Mouse (Mus musculus): ENCODE results near the gene Foxc2. TPM values are rescaled to one million over a fixed set of nuclear protein-coding genes. Genes with fewer than 3 reads are reported as not detected.

Gene Foxc2
- polyA plus RNA-seq, 1 experiment: 1.3 TPM

DNA sequence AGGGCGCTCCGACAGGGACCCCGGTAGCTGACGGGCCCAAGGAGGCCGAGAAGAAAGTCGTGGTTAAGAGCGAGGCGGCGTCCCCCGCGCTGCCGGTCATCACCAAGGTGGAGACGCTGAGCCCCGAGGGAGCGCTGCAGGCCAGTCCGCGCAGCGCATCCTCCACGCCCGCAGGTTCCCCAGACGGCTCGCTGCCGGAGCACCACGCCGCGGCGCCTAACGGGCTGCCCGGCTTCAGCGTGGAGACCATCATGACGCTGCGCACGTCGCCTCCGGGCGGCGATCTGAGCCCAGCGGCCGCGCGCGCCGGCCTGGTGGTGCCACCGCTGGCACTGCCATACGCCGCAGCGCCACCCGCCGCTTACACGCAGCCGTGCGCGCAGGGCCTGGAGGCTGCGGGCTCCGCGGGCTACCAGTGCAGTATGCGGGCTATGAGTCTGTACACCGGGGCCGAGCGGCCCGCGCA, 1.2 kb downstream of the Foxc2 start:
- Histone ChIP-seq H3K4me3 (ENCODE audit: insufficient read depth, low read length) (no peak overlapping the region), H3K27ac (ENCODE audit: insufficient read depth, low read length) (no peak overlapping the region), H3K4me1 (ENCODE audit: control insufficient read depth, insufficient read depth, low read length) (no peaks in the 10 kb centered on the region)
- TF ChIP-seq POLR2A (IDR thresholded peaks at IDR 0.05; ENCODE audit: extremely low read depth, insufficient read depth, low read length): no peak
- TF ChIP-seq CTCF (IDR thresholded peaks at IDR 0.05; ENCODE audit: extremely low read depth, insufficient read depth, low read length): no peak

DNA sequence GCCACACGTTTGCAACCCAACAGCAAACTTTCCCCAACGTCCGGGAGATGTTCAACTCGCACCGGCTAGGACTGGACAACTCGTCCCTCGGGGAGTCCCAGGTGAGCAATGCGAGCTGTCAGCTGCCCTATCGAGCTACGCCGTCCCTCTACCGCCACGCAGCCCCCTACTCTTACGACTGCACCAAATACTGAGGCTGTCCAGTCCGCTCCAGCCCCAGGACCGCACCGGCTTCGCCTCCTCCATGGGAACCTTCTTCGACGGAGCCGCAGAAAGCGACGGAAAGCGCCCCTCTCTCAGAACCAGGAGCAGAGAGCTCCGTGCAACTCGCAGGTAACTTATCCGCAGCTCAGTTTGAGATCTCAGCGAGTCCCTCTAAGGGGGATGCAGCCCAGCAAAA, 1.9 kb downstream of the Foxc2 start:
- no peak overlapping the region for H3K4me3 ChIP-seq (ENCODE audit: insufficient read depth, low read length)
- no peaks in the 10 kb centered on the region for H3K4me1 ChIP-seq (ENCODE audit: control insufficient read depth, insufficient read depth, low read length)
- no peak overlapping the region for H3K27ac ChIP-seq (ENCODE audit: insufficient read depth, low read length)
- TF ChIP-seq POLR2A (IDR thresholded peaks at IDR 0.05; ENCODE audit: extremely low read depth, insufficient read depth, low read length): no peak
- no peak for TF ChIP-seq CTCF (IDR thresholded peaks at IDR 0.05; ENCODE audit: extremely low read depth, insufficient read depth, low read length)

DNA sequence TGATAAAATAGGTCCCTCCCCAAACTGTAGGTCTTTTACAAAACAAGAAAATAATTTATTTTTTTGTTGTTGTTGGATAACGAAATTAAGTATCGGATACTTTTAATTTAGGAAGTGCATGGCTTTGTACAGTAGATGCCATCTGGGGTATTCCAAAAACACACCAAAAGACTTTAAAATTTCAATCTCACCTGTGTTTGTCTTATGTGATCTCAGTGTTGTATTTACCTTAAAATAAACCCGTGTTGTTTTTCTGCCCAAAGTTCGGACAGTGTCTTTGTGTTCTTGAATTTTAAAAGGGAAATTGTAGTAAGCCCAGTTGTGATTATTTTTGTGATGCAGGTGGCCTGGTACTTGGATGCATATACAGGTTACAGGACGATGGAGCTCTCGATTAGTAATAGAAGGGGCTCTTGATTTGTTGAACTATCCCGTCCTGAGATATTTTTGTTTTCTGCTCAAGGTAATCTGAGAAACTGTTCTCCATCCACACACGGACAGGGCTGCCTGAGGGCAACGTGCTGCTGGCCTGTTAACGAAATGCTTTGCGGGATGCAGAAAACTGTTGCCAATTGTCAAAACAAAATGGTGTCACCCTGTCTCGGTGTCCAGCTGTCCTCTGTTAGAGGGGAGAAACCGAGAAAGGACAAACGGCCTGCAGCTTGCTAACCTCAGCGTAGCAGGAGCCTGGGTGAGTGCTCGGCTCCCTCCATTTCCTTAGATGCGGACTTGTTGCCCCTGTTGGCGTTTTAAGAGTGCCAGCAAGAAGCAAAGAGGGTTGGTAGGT, 2.9 kb downstream of the Foxc2 start:
- Histone ChIP-seq H3K4me1 (ENCODE audit: control insufficient read depth, insufficient read depth, low read length) (no peaks in the 10 kb centered on the region), H3K4me3 (ENCODE audit: insufficient read depth, low read length) (no peak overlapping the region), H3K27ac (ENCODE audit: insufficient read depth, low read length) (no peak overlapping the region)
- no peak for TF ChIP-seq CTCF (IDR thresholded peaks at IDR 0.05; ENCODE audit: extremely low read depth, insufficient read depth, low read length)
- TF ChIP-seq POLR2A (IDR thresholded peaks at IDR 0.05; ENCODE audit: extremely low read depth, insufficient read depth, low read length): no peak

DNA sequence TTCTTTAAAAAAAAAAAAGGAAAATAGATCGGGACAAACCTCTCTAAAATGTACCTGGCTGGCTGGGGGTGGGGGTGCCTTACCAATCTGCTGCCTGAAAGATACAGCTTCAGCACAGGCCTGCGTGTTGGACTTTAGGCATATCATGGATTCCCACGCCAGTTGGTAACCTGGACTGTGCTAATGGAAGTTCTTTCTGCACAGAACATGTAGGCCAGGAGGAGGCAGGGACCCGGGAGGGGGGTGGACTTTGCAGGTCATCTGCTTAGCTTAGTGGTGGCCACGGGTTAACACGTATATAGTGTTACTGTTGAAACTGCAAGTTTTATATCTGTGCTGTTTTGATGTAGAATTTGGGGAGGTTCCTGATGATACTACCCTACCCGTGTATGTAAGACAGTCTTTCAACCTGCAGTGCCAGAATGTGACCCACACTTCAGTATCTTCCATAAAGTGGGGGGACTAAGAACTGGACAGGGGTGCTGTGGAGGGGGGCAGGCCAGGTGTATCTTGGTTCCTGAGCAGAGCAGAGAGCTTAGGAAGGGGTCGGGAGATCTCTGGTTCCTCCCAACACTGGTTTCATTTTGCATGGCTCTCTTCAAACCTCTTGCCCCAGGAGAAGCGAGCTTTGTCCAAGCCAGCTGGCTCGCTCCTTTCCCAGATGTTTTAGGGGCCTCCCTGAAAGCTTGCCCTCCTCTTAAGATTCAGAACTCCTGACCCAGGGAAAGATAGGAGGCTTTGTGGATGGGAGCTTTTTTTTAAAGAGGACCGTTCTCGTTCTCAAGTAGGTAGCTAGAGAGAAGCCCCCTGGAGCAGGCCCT, 3.9 kb downstream of the Foxc2 start:
- Histone ChIP-seq H3K27ac (ENCODE audit: insufficient read depth, low read length) (no peak overlapping the region), H3K4me1 (ENCODE audit: control insufficient read depth, insufficient read depth, low read length) (no peaks in the 10 kb centered on the region), H3K4me3 (ENCODE audit: insufficient read depth, low read length) (no peak overlapping the region)
- no peak for TF ChIP-seq POLR2A (IDR thresholded peaks at IDR 0.05; ENCODE audit: extremely low read depth, insufficient read depth, low read length)
- TF ChIP-seq CTCF (IDR thresholded peaks at IDR 0.05; ENCODE audit: extremely low read depth, insufficient read depth, low read length): no peak

DNA sequence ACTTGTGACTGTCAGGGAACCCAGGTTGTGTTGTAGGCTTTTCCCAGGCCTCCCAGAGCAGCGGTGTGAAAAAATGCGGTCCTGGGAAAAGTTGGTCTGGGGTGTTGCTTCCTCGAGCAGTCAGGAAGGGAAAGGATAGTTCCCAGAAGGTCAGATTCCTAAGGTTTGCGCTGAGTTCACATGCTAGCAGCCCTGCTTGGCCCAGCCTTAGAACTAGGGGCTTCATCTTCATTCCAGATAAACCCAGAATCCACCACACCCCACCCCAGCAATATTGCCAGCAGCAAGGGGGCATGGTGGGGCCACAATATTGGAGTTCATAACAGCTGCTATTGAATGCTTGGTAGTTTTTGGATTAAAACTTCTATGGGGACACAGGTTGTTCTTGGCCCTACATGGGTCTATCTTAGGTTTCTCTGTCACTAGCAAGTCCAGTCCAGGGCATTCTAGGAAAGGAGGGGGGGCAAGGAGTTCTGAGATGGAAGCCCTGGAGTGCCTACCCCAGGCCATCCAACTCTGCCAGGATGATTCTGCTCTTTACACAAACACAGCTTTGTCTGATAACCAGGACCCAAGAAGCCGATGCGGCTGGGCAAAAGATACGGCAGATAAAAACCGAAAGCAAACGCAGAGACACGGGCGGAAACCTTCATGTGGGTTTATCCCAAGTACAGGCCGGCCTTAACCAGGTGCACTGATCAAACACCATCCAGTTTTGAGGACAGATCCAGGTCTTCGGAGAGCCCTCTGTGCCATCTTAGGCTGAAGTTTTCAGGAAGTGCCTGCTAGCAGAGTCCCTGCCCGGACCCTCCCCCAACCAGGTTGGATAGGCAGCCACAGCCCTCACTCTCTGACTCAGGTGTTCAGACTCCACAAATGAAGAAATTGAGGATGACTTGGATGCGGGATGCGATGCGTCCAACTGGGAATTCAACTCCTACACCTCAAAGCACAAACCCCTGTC, 4.8 kb downstream of the Foxc2 start:
- Histone ChIP-seq H3K4me1 (ENCODE audit: control insufficient read depth, insufficient read depth, low read length) (no peaks in the 10 kb centered on the region), H3K4me3 (ENCODE audit: insufficient read depth, low read length) (no peak overlapping the region; the same call in 1 of the 2 replicates), H3K27ac (ENCODE audit: insufficient read depth, low read length) (no peak overlapping the region)
- TF ChIP-seq POLR2A (IDR thresholded peaks at IDR 0.05; ENCODE audit: extremely low read depth, insufficient read depth, low read length): no peak
- no peak for TF ChIP-seq CTCF (IDR thresholded peaks at IDR 0.05; ENCODE audit: extremely low read depth, insufficient read depth, low read length)

DNA sequence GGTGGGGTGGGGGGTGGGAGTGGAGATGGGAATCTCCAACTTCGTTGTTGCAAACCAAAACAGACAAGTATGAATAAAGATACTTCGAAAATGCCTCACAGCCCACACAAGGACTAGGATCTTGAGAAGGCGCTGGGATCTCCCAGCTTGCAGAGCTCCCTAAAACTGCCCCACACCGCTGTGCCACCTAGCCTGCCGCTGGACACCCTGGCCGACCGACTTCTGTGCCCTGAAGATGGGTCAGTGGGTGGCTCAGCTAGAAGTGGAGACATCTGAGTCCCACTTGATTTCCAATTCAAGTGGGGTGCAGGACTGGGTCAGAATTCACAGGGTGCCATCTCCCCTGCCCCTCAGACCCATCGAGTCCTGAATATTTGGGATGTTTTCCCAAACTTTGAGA, 5.7 kb downstream of the Foxc2 start:
- Histone ChIP-seq H3K4me3 (ENCODE audit: insufficient read depth, low read length) (no peak overlapping the region), H3K27ac (ENCODE audit: insufficient read depth, low read length) (no peak overlapping the region), H3K4me1 (ENCODE audit: control insufficient read depth, insufficient read depth, low read length) (no peaks in the 10 kb centered on the region)
- no peak for TF ChIP-seq POLR2A (IDR thresholded peaks at IDR 0.05; ENCODE audit: extremely low read depth, insufficient read depth, low read length)
- TF ChIP-seq CTCF (IDR thresholded peaks at IDR 0.05; ENCODE audit: extremely low read depth, insufficient read depth, low read length): no peak

DNA sequence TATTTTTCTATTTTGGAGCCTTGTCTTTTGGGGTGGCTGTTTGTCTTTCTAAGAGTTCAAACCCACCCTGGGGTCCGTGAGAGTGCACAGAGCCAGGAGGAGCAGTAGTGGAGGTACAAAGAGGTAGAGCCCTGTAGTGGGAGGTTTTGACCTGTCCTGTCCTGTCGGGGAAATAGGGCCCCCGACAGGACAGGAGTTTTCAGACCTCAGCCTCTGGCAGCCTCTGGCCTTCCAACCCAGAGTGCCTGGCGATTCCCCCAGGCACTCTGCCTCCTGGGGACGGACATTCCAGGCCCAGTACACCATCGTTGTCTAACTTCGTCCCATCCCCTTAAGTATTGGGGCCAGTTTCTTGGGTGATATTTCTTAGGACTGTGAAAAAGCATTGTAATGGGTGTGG, 6.4 kb downstream of the Foxc2 start:
- Histone ChIP-seq H3K27ac (ENCODE audit: insufficient read depth, low read length) (no peak overlapping the region), H3K4me3 (ENCODE audit: insufficient read depth, low read length) (no peak overlapping the region), H3K4me1 (ENCODE audit: control insufficient read depth, insufficient read depth, low read length) (no peaks in the 10 kb centered on the region)
- no peak for TF ChIP-seq POLR2A (IDR thresholded peaks at IDR 0.05; ENCODE audit: extremely low read depth, insufficient read depth, low read length)
- no peak for TF ChIP-seq CTCF (IDR thresholded peaks at IDR 0.05; ENCODE audit: extremely low read depth, insufficient read depth, low read length)

DNA sequence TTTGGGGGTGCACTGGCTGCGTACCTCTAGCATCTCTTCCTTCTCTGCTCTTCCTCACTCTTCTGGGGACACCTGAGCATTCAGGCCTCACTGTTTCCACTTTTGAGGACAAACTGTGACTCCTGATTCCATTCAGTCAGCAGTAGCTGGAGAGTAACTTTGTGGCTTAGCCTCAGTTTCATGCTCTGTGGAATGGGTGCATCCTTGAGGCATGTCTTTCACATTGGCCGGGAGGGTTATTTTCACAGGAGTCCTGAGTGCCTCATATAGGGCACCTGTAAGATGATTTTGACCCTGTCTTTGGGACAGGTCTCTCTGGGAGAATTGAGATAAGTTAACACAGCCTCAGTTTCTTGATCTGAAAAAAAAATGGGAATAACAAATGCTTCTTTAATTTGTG, 7.1 kb downstream of the Foxc2 start:
- Histone ChIP-seq H3K4me3 (ENCODE audit: insufficient read depth, low read length) (no peak overlapping the region), H3K27ac (ENCODE audit: insufficient read depth, low read length) (no peak overlapping the region)
- no peak for TF ChIP-seq POLR2A (IDR thresholded peaks at IDR 0.05; ENCODE audit: extremely low read depth, insufficient read depth, low read length)
- TF ChIP-seq CTCF (IDR thresholded peaks at IDR 0.05; ENCODE audit: extremely low read depth, insufficient read depth, low read length): no peak

More for the DNA sequence above, 7.1 kb downstream of the Foxc2 start:
- no peaks in the 10 kb centered on the region for H3K4me1 ChIP-seq (ENCODE audit: control insufficient read depth, insufficient read depth, low read length)
